In the genomic region with DNA sequence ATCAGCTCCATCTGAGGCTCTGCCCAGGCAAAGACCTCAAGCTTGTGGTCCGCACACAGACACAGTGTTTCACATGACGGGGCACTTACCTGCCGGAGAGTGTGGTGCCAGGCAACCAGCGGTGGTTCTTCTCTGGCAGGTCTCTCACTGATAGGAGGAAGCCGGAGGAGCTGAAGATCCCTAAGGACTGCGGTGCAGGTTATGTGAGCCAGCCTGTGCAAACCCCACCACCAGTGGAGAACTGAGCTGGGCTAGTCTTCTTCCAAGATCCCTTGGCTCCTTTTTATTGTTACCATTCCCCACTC, we compare ENCODE assay signal across 10 mouse cellular contexts. TPM values are rescaled to one million over a fixed set of nuclear protein-coding genes. Genes with fewer than 3 reads are reported as not detected.
DNase-seq lines count a peak whose midpoint lies in the region; ATAC-seq and TF ChIP-seq lines count a peak whose summit lies in the region.
"Had no signal": no experiment of that assay in that cellular context is flagged by ENCODE, and none has a peak within 500 bp of the region (broad histone marks: within the 10 kb centered on the region; RNA-seq: fewer than 3 reads in every experiment).

No protein-coding gene starts in this region.

- no peak overlapping the region for H3K9ac ChIP-seq in heart, postnatal 0 days (replicated peaks; ENCODE audit: low read depth, low read length)
- H3K9ac ChIP-seq in midbrain, embryonic 13.5 days (replicated peaks): no peak overlapping the region
- no peak overlapping the region for H3K9ac ChIP-seq in midbrain, embryonic 11.5 days (ENCODE audit: low read length)
- no peak overlapping the region for H3K9ac ChIP-seq in forebrain, embryonic 16.5 days (replicated peaks; ENCODE audit: low read depth, low read length)

- H3K4me1 ChIP-seq in heart, postnatal 0 days (ENCODE audit: control insufficient read depth, insufficient read depth): peaks cover 13% of the 10 kb centered on the region; the same call in 1 of the 2 replicates
- H3K4me1 ChIP-seq in midbrain, embryonic 13.5 days (replicated peaks): peaks cover 11% of the 10 kb centered on the region
- peaks cover 5% of the 10 kb centered on the region; the same call in 1 of the 2 replicates for H3K4me1 ChIP-seq in midbrain, embryonic 11.5 days (ENCODE audit: control insufficient read depth, insufficient read depth, low read length)
- peaks cover 13% of the 10 kb centered on the region for H3K4me1 ChIP-seq in forebrain, embryonic 16.5 days (replicated peaks; ENCODE audit: control insufficient read depth, insufficient read depth, low read length)

- H3K9me3 ChIP-seq in heart, postnatal 0 days (replicated peaks; ENCODE audit: control insufficient read depth, low read length): no peaks in the 10 kb centered on the region
- H3K9me3 ChIP-seq in midbrain, embryonic 13.5 days: no peaks in the 10 kb centered on the region
- no peaks in the 10 kb centered on the region for H3K9me3 ChIP-seq in midbrain, embryonic 11.5 days (ENCODE audit: control insufficient read depth, low read length)
- H3K9me3 ChIP-seq in forebrain, embryonic 16.5 days (ENCODE audit: control insufficient read depth, low read length): no peaks in the 10 kb centered on the region

- no peak for DNase-seq in heart, postnatal 0 days (ENCODE audit: low spot score)
- DNase-seq in heart, postnatal 25 days (ENCODE audit: low spot score): no peak
- DNase-seq in midbrain, embryonic 11.5 days (ENCODE audit: low spot score, missing footprints): no peak
- DNase-seq in testis, postnatal 14 days (ENCODE audit: low spot score): peak; percentile 46
- DNase-seq in thymus, postnatal 0 days (ENCODE audit: low spot score): no peak
- DNase-seq: thymus, adult 18-20 months had no signal

- 88% methylated on average over 6 of the region's 6 CpGs for WGBS in heart, postnatal 0 days
- 89% methylated on average over 6 of the region's 6 CpGs for WGBS in midbrain, embryonic 13.5 days
- WGBS in midbrain, embryonic 11.5 days: 86% methylated on average over 6 of the region's 6 CpGs
- 91% methylated on average over 6 of the region's 6 CpGs for WGBS in forebrain, embryonic 16.5 days

- no peak for ATAC-seq in heart, postnatal 0 days (ENCODE audit: insufficient read depth, low read depth)
- ATAC-seq in midbrain, embryonic 13.5 days: 0 out of 2 replicates have a peak, but pooled peaks have one; percentile 34
- ATAC-seq in midbrain, embryonic 11.5 days (ENCODE audit: low FRiP score): no peak
- ATAC-seq in forebrain, embryonic 16.5 days: peak; percentile 26; the same call in 1 of the 2 replicates

- H3K27me3 ChIP-seq in heart, postnatal 0 days (ENCODE audit: control insufficient read depth, insufficient read depth, low read length): no peaks in the 10 kb centered on the region
- H3K27me3 ChIP-seq in midbrain, embryonic 13.5 days: no peaks in the 10 kb centered on the region
- no peaks in the 10 kb centered on the region for H3K27me3 ChIP-seq in midbrain, embryonic 11.5 days (ENCODE audit: control insufficient read depth, insufficient read depth, low read length)
- H3K27me3 ChIP-seq in forebrain, embryonic 16.5 days (replicated peaks; ENCODE audit: control insufficient read depth, insufficient read depth, low read length): no peaks in the 10 kb centered on the region

- H3K36me3 ChIP-seq in heart, postnatal 0 days (replicated peaks; ENCODE audit: control insufficient read depth, insufficient read depth, low read length): peaks cover 12% of the 10 kb centered on the region
- H3K36me3 ChIP-seq in midbrain, embryonic 13.5 days: peaks cover 11% of the 10 kb centered on the region; the same call in 1 of the 2 replicates
- H3K36me3 ChIP-seq in midbrain, embryonic 11.5 days (ENCODE audit: control insufficient read depth, insufficient read depth, low read length): no peaks in the 10 kb centered on the region
- H3K36me3 ChIP-seq in forebrain, embryonic 16.5 days (ENCODE audit: control insufficient read depth, insufficient read depth): no peaks in the 10 kb centered on the region

- H3K4me3 ChIP-seq in heart, postnatal 0 days (ENCODE audit: low read depth, low read length): no peak overlapping the region
- no peak overlapping the region for H3K4me3 ChIP-seq in midbrain, embryonic 13.5 days (replicated peaks)
- no peak overlapping the region for H3K4me3 ChIP-seq in midbrain, embryonic 11.5 days (ENCODE audit: low read depth, low read length)
- no peak overlapping the region for H3K4me3 ChIP-seq in forebrain, embryonic 16.5 days (replicated peaks; ENCODE audit: low read length)

- 0 out of 2 replicates have a peak overlapping the region, but pooled peaks have one; percentile 77 for H3K4me2 ChIP-seq in heart, postnatal 0 days (ENCODE audit: low read depth, low read length)
- H3K4me2 ChIP-seq in midbrain, embryonic 13.5 days (replicated peaks): no peak overlapping the region
- H3K4me2 ChIP-seq in midbrain, embryonic 11.5 days: no peak overlapping the region
- no peak overlapping the region for H3K4me2 ChIP-seq in forebrain, embryonic 16.5 days (ENCODE audit: low read length)

- no peak overlapping the region for H3K27ac ChIP-seq in heart, postnatal 0 days (ENCODE audit: low read depth)
- no peak overlapping the region for H3K27ac ChIP-seq in midbrain, embryonic 13.5 days
- H3K27ac ChIP-seq in midbrain, embryonic 11.5 days (ENCODE audit: low read depth, low read length): no peak overlapping the region
- no peak overlapping the region for H3K27ac ChIP-seq in forebrain, embryonic 16.5 days (ENCODE audit: low read length)
- H3K27ac ChIP-seq: heart, adult 2 months had no signal

- no peak for TF ChIP-seq CTCF in heart, postnatal 0 days (IDR thresholded peaks at IDR 0.05; ENCODE audit: low read depth)

- TF ChIP-seq EP300 in heart, postnatal 0 days (IDR thresholded peaks at IDR 0.05; ENCODE audit: low read depth): no peak

- intact Hi-C loops in heart, postnatal 25 days (cut with DNase I): no loop called here

RNA-seq across cellular contexts. Expression of a gene that starts 12.5 kb away (rescaled TPM):
- not detected in 2 replicates for total RNA-seq in heart, postnatal 0 days (2014; rRNA removed; ENCODE audit: low replicate concordance)
- 0.07 TPM in 1 of 2 replicates, not detected in the other for polyA plus RNA-seq in heart, postnatal 0 days (2015; fragmentation: Nextera tagmentation; extraction: Ambion mirVana)
- not detected for total RNA-seq in heart, postnatal 25 days (2021)
- polyA plus RNA-seq in midbrain, embryonic 13.5 days (2015; fragmentation: Nextera tagmentation; extraction: Ambion mirVana): 0.10 TPM in 1 of 2 replicates, not detected in the other
- polyA plus RNA-seq in midbrain, embryonic 11.5 days (2014; fragmentation: Nextera tagmentation; extraction: Ambion mirVana): not detected in 2 replicates
- 0.24 and 0.36 TPM in 2 replicates for polyA plus RNA-seq in forebrain, embryonic 16.5 days (2015; fragmentation: Nextera tagmentation; extraction: Ambion mirVana)
- polyA plus RNA-seq in thymus, postnatal 0 days (2015; fragmentation: Nextera tagmentation; extraction: Ambion mirVana): 0.17 TPM in 1 of 2 replicates, not detected in the other
- total RNA-seq: heart, adult 2 months; megakaryocyte progenitor cell, adult 5-6 weeks had no signal
- polyA plus RNA-seq: heart, adult 2 months had no signal

RNA-seq across cellular contexts. Expression of a gene that starts 59.1 kb away (rescaled TPM):
- total RNA-seq in heart, postnatal 0 days (2014; rRNA removed; ENCODE audit: low replicate concordance): 501 and 762 TPM in 2 replicates
- 196 and 199 TPM in 2 replicates for polyA plus RNA-seq in heart, postnatal 0 days (2015; fragmentation: Nextera tagmentation; extraction: Ambion mirVana)
- total RNA-seq in heart, postnatal 25 days (2021): 10 to 100 TPM; 71.2 to 85.8 TPM
- 239 and 266 TPM in 2 replicates for polyA plus RNA-seq in midbrain, embryonic 13.5 days (2015; fragmentation: Nextera tagmentation; extraction: Ambion mirVana)
- polyA plus RNA-seq in midbrain, embryonic 11.5 days (2014; fragmentation: Nextera tagmentation; extraction: Ambion mirVana): 293 and 294 TPM in 2 replicates
- polyA plus RNA-seq in forebrain, embryonic 16.5 days (2015; fragmentation: Nextera tagmentation; extraction: Ambion mirVana): 179 TPM in 2 replicates
- polyA plus RNA-seq in thymus, postnatal 0 days (2015; fragmentation: Nextera tagmentation; extraction: Ambion mirVana): 196 and 200 TPM in 2 replicates

Comparison
In these comparisons a context has a peak if more than half of its experiments do, and no peak if none do; other contexts are left out.
1. ATAC-seq: peak in midbrain, embryonic 13.5 days (single experiment) and forebrain, embryonic 16.5 days (single experiment); none in heart, postnatal 0 days (single experiment) and midbrain, embryonic 11.5 days (single experiment).